Mouse (Mus musculus): ENCODE measurements around the gene Eif2b4. TPM values are rescaled to one million over a fixed set of nuclear protein-coding genes. Genes with fewer than 3 reads are reported as not detected.

Gene Eif2b4
- polyA plus RNA-seq (2012; fragmentation: generic; extraction: Trizol), result 10 to 100 TPM; 36.4 to 57.5 TPM

DNA sequence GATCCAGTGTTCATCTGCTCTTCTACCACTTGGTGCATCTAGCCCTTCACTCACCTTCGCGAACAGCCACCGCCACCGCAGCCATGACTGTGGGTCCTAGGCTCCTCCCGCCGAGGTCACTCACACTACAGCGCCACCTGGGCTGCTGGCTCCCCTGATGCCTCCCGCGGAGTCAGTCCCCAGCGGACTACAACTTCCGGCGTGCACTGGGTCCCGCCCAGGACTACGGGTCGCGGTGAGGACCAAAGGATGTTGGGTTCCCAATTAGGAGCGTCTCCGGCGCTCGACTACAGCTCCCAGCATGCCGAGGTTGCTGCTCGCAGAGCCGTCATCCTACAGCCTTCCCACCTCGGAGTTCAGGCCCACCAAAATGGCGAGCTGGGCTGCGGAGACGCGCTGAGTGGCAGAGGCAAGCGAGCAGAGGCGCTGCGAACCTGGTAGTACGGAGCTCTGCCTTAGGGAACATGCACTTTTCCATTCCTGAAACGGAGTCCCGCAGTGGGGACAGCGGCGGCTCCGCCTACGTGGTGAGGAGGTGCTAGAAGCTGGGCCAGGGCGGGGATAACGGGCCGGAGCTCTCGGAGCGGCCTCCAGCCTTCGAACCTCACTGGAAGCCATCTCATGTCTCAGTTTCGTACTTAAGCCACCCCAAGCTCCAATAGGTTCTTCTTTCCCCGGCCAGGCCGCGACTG, at the start of gene Eif2b4, which contains the start of gene Snx17:
Eif2b4 (minus strand) TSS at position 492 of the 692 bp plus-strand sequence.
Snx17 (plus strand) TSS at position 289 of the 692 bp plus-strand sequence.

DNA sequence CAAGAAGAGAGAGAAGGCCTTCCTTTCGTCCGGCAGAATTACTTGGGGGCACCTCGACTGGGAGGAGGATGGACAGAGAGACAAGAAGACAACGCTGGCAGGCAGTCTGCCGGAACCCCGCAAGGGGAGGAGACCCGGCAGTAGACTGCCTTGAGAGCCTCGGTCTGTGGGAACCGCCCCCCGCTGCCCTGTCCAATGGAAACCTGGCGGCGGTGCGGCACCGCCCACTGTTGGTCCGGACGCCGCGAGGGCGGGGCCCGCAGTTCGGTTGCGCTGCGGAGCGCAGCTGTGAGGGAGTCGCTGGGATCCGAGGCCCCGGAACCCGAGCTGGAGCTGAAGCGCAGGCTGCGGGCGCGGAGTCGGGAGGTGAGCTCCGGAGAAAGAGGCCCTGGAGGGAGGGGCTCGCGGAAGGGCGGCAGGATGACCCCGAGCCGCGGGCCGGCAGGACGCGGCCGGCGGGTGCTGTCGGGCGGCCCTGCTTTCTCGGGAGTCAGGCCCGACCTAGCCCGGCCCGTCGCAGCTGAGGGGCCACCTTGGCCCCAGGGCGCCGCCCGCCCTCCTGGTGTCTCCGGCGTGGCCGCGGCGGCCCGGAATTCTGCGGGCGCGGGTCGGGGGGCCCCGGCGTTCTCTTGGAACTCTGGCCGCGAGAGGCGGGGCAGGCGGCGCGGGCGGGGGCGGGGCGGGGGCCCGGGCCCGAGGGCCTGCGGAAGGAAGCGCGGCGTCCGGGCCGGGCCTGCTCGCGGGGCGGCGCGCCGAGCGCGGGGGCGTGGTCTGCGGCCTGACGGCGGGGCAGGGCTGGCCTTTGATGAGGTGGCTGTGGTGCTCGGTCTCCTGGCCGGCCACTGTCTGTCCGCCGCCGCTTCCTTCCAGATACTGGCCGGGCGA, 47.6 kb upstream of the Eif2b4 start, which contains the start of the genes Nrbp1 and Gm9970:
Nrbp1 (plus strand) TSS at position 228 of the 885 bp plus-strand sequence.
Gm9970 (minus strand) TSS at position 596 of the 885 bp plus-strand sequence.

DNA sequence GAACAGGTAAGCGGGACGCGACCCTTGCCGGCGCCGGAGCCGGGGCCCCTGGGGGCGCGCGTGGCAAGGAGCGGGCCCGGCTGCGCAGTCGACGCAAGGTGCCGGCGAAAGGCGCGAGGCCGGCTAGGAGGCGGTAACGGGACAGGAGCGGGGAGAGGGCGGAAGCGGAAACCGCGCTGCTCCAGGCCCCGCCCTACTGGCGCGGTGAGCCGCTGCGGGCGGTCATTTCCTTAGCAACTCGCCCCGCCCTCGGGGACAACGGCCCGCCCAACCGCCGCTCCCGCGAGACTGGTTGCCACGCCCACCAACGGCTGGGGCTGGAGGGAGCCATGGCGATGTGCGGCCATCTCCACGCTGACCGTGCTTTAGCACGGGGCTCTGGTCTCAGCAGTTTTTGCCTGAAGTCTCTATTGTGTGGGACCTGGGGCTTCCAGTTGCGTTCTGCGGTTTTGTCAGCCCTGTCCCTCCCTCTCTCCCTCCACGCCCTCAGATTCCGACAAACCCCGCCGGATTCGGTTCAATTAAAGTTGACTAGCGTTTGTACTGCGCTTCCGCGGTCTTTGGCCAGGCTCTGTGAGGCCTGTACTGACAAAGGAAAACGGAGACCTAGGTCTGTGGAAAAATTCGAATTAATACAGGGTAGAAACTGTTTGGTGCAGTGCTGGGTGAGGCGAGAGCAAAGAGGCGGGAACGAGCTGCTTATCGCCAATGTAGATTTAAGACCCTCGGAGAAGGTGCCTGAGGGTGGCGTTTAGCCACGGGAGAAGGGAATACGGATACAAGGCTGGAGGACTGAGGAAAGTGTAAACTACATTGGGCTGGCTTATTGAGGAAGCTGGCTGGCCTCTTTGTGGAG, 27.4 kb upstream of the Eif2b4 start, which contains the start of gene Ppm1g:
Ppm1g (minus strand) TSS at position 240 of the 856 bp plus-strand sequence.

DNA sequence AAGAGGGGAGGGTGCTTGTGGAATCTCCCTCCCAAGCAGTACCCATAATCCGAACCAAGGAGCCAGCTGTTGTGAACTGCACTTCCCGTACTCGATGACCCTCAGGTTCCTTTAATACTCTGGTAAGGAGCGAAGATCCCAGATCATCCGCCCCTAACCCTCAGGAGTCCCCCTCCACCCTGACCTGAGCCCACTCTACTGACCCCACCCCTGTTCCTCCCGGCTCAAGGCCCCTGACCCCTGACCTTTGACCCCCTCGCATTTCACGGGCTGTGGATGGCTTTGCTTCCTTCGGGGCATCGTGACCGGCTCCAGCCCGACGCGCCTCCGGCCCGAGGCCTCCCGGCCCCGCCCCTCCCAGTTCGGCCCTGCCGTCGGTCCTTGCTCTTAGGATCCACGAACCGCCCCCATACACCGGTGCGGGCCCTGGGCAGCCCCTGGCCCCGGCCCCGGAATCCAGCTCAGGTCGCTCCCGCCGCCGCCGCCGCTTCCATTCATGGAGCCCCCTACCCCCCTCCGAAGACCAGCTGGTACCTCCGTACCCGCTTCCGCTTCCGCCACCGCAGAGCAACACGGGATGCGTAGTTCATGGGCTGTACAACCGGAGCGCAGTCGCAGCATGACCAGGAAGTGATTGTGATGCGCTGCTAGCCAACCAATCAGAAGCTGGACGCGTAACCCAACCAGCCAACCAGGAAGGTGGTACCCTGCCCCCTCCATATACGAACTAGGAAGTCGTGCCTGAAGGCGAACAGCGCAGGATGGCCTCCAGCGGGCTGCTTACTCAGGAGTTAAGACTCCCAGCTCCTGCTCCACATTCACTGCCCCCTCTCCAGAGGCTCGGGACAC, 8.7 kb upstream of the Eif2b4 start, which contains the start of gene Zfp513:
Zfp513 (minus strand) TSS at position 562 of the 849 bp plus-strand sequence.

DNA sequence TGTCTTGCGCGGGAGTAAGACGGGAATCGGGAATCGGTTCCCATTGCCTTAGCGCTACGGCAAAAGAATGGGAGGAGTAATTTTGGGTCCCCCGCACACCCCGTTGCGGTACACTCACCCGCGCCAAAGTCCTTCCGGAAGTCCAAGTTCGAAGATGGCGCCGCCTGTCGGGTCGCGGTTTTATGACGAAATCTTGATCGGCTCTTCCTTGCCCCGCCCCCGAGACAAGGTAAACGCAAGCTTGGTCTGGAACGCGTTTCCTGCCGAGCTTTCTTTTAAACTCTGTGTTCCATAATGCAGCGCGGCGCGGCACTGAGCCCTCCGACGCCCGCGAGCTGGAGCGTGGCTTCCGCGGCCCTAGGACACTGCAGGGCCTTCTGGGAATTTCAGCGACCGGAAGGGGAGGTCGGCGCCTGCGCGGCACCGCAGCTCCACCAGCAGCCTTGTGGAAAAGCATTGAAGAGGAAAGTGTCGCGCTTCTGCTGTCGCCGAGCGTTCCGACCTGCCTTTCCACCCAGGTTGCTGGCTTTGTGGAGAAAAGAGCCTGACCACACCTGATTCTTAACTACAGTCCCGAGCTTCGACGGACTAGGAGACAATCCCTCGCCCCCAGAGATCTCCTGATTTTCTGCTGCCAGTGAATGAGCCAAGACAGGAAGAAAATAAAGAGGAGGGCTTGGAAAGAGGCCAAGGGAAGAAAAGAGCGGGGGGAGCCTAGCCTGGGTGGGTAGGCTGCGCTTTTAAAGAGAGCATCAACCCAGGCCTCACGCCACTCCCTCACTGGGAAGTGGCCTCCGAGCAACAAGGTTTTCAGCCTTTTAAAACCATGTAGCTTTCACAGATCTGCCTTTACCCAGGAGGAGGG, 13.2 kb downstream of the Eif2b4 start, which contains the start of the genes Gm29609 and Gtf3c2:
Gm29609 (minus strand) TSS at position 146 of the 865 bp plus-strand sequence.
Gtf3c2 (minus strand) TSS at position 379 of the 865 bp plus-strand sequence.

DNA sequence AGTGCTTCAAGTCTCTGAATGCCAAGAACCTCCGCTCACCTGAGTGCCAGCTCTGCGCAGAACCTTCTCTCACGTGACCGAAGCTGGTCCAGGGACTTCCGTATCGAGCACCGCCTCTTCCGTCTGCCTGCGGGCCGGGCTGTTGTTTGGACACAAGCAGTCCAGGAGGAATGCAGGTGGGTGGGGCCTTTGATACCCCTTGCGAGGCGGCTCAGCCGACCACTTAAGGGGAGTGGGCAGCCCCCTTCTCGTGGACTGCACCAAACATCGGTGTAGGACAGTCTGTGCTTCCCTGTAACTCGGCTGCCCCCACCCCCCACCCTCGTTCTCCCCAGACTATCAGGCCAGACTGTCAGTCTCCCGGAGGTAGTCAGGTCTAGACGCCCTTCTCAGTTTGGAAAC, 39.1 kb downstream of the Eif2b4 start, which contains the start of gene Mpv17:
Mpv17 (minus strand) TSS at position 100 of the 402 bp plus-strand sequence.

DNA sequence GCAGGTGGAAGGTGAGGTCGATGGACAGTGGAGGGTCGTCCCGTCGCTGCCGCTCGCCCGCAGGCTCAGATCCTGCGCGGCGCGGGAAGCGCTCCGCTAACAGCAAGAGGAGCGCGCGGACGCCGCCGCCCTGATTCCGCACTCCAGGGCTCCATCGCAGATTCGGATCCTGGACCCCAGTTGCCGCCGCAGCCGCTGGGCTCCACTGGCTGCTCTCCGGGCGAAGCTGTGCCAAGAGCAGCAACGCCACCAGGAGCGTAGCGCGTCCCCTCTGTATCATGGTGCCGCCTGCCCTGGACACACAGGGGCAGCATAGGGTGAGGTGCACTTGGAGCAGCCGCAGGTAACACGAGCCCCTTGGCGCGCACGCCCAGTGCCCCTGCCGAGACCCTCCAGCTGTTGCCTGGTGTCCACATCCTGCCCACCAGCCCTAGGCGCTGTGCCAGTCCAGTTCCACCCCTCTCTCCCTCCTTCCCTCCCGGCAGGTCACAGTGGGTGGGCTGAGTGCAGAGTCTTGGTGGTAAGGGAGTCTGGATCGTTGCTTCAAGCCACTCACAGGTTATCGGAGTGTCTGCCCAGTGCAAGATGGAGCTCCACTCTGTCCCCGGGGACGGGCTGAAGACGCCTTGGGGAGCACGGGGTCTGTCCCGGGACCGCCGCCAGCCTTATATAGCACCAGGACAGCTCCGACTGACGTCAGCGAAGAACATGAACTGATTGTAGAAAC, 54.8 kb downstream of the Eif2b4 start, which contains the start of gene Ucn:
Ucn (minus strand) TSS at position 589 of the 727 bp plus-strand sequence.

Other genes starting within 250 kb of the Eif2b4 start
- gene Cgref1, start 247.8 kb downstream of the Eif2b4 start, polyA plus RNA-seq (2012; fragmentation: generic; extraction: Trizol), result 10 to 100 TPM in 1 of 2 experiments, 1 to 10 TPM in 1; 7.5 to 26.7 TPM
- 100 to 1,000 TPM; 101 to 115 TPM for gene Preb, start 233.1 kb downstream of the Eif2b4 start, polyA plus RNA-seq (2012; fragmentation: generic; extraction: Trizol)
- gene Tcf23, start 224.8 kb downstream of the Eif2b4 start, polyA plus RNA-seq (2012; fragmentation: generic; extraction: Trizol), result under 1 TPM; 0.01 to 0.09 TPM
- 100 to 1,000 TPM in 1 of 2 experiments, 10 to 100 TPM in 1; 87.3 to 332 TPM for gene Atraid, start 145.1 kb downstream of the Eif2b4 start, polyA plus RNA-seq (2012; fragmentation: generic; extraction: Trizol)
- 1 to 10 TPM; 4.7 to 5.6 TPM for gene Slc5a6, start 144.5 kb downstream of the Eif2b4 start, polyA plus RNA-seq (2012; fragmentation: generic; extraction: Trizol)
- 10 to 100 TPM; 17.9 to 34.9 TPM for gene Cad, start 138.7 kb downstream of the Eif2b4 start, polyA plus RNA-seq (2012; fragmentation: generic; extraction: Trizol)
- gene Dnajc5g, start 87.1 kb downstream of the Eif2b4 start, polyA plus RNA-seq (2012; fragmentation: generic; extraction: Trizol), result not detected
- gene Slc30a3, start 85.2 kb downstream of the Eif2b4 start, polyA plus RNA-seq (2012; fragmentation: generic; extraction: Trizol), result 1 to 10 TPM in 1 of 2 experiments, under 1 TPM in 1; 0.47 to 3.0 TPM
- gene Trim54, start 76.7 kb downstream of the Eif2b4 start, polyA plus RNA-seq (2012; fragmentation: generic; extraction: Trizol), result under 1 TPM; 0.04 to 0.61 TPM
- gene Ucn, start 54.6 kb downstream of the Eif2b4 start, polyA plus RNA-seq (2012; fragmentation: generic; extraction: Trizol), result not detected
- gene Mpv17, start 39.2 kb downstream of the Eif2b4 start, polyA plus RNA-seq (2012; fragmentation: generic; extraction: Trizol), result 10 to 100 TPM; 21.8 to 85.3 TPM
- gene Gm29609, start 13.5 kb downstream of the Eif2b4 start, polyA plus RNA-seq (2012; fragmentation: generic; extraction: Trizol), result 1 to 10 TPM in 1 of 2 experiments, under 1 TPM in 1; 0.32 to 2.0 TPM
- gene Gtf3c2, start 13.3 kb downstream of the Eif2b4 start, polyA plus RNA-seq (2012; fragmentation: generic; extraction: Trizol), result 10 to 100 TPM; 17.7 to 36.2 TPM
- gene Snx17, start 203 bp downstream of the Eif2b4 start, polyA plus RNA-seq (2012; fragmentation: generic; extraction: Trizol), result 100 to 1,000 TPM; 166 to 169 TPM
- gene Zfp513, start 8.9 kb upstream of the Eif2b4 start, polyA plus RNA-seq (2012; fragmentation: generic; extraction: Trizol), result 10 to 100 TPM in 1 of 2 experiments, 1 to 10 TPM in 1; 8.8 to 22.4 TPM
- gene Ppm1g, start 27.3 kb upstream of the Eif2b4 start, polyA plus RNA-seq (2012; fragmentation: generic; extraction: Trizol), result 100 to 1,000 TPM in 1 of 2 experiments, 10 to 100 TPM in 1; 90.1 to 144 TPM
- gene Nrbp1, start 47.4 kb upstream of the Eif2b4 start, polyA plus RNA-seq (2012; fragmentation: generic; extraction: Trizol), result 100 to 1,000 TPM in 1 of 2 experiments, 10 to 100 TPM in 1; 54.1 to 114 TPM
- under 1 TPM in 1 of 2 experiments, not detected in 1; 0.33 TPM for gene Gm9970, start 47.8 kb upstream of the Eif2b4 start, polyA plus RNA-seq (2012; fragmentation: generic; extraction: Trizol)
- 1 to 10 TPM in 1 of 2 experiments, under 1 TPM in 1; 0.06 to 4.5 TPM for gene Krtcap3, start 58.3 kb upstream of the Eif2b4 start, polyA plus RNA-seq (2012; fragmentation: generic; extraction: Trizol)
- gene Ift172, start 97.7 kb upstream of the Eif2b4 start, polyA plus RNA-seq (2012; fragmentation: generic; extraction: Trizol), result 10 to 100 TPM in 1 of 2 experiments, 1 to 10 TPM in 1; 6.9 to 36.9 TPM
- 10 to 100 TPM; 18.9 to 26.1 TPM for gene Fndc4, start 102.7 kb upstream of the Eif2b4 start, polyA plus RNA-seq (2012; fragmentation: generic; extraction: Trizol)
- gene Gckr, start 104.0 kb upstream of the Eif2b4 start, polyA plus RNA-seq (2012; fragmentation: generic; extraction: Trizol), result not detected